Mouse (Mus musculus): ENCODE results near the gene Pdk2.

Pdk2 gene

DNA sequence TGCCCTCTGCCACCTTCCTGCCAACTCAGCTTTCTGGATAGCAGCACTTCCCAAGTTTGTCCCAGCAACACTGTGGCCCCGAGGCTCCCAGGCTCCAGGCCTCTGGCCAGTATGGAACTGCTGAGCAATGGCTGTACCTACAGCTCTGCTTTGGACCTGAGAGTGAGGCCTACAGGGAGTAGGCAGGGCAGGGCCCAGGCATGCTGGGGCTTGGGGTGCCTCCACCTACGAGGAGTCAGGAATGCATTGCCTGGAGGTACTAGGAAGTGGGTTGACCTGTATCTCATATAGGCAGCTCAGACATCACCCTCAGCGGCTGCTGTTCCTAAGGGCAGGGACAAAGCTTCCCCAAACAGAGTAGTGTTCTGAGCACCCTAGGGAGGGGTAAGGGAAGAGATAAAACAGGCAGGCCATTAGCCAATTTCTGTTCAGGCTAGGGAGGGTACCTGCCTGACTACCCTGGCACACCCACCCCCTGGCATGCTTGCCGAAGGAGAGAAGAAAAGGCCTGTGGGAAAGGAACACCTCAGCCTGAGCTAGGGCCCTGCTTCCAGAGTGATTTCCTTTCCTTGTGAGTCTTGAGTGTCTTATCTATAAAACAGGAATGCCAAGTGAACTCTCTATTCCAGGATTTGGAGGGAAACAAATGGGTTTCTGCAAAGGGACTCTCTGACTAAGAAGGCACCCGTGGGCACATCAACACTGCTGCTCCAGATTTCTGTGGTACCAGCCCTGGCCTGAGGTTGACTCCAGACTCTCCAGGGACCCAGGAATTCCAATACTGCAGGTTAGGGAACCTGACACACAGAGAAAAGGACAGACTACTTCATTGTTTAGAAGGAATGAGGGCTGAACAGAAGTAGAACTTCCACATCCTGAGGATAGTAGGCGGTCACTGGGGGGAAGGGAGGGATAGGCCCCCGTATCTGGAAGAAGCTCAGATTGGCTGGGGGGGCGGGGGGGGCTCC lies 29.3 kb upstream of the Pdk2 start:
- DNase-seq: no peak

DNA sequence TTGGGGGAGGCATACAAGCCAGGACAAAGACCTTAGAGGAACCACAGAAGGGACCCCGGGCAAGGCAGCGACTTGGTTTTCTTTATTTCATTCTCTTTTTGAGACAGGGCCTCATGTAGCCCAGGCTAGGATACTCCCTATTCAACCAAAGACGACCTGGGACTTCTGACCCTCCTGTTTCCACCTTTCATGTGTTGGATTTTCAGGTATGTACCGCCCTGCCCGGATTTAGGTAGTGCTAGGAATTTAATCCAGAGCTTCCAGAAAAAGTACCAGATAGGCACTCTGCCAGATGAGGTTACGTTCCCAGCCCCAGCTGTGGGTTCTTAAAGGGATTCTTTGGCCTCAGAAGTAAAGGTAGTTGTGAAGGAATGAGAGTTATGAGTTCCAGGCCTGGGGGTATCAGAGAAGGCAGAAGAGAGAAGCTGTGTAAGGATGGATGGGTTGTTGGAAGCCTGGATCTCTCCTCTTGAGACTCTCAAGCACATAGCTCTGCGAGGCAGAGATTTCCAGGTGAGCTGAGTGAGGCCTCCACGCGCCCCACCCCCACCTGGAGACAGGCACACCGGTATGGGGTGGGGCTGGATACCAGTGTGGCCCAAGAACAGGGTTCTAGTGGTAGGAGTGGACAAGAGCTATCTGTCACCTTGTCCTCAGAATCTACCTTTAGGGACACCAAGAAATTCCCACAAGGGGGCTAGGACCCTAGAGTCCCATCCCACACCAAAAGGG lies 28.2 kb upstream of the Pdk2 start:
- DNase-seq: no peak

DNA sequence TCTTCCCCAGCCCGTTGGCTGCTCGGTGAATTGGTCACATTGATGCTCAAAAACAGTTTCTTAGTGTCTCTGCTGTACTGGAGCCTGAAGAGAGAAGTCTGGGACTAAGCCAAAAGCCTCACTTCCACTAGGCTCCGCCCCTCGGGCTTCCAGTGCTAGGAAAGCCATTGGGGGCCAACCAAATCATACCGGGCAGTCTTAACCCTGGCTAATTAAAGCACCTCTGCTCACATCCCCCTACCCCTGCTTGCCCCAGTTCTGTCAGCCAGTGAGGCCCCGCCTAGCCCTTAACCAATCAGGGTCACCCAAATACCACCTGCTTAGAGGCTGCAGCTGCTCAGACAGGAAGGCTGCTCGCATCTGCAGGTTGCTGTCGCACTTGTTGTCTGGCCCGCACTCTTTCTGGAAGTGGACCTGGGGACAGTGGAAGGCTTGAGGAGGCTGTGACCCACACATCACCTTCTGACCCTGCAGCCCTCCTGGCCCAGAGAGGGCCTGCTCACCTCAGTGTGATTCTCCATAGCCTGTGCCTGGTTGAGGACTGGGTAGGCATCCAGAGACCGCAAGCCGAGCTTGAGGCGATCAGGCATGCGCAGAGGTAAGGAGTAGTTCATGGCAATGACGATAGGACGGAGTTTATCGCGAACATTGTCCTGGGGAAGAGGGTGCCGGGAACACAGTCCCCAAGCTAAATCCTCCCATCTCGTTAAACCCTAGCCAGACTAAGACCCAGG lies 15.8 kb upstream of the Pdk2 start:
- peak; percentile 16 to 62 for DNase-seq

DNA sequence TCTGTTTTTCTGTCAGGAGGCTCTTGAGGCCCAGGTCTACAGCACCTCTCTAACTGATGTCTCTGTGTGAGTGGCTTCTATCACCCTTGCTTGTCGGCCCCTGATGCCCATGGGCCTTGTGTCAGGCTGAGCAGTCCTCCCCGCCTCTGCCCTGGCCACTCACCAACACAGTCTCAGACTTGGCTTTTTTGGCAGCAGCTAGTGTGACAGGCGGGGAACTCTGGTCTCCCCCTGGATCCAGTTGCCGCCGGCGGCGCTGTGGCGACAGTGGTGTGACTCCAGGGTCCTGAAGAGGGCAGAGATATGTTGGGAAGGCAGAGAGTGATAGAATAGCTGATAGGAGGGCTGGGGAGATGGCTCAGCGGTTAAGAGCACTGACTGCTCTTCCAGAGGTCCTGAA lies 11.9 kb upstream of the Pdk2 start:
- DNase-seq: no peak

DNA sequence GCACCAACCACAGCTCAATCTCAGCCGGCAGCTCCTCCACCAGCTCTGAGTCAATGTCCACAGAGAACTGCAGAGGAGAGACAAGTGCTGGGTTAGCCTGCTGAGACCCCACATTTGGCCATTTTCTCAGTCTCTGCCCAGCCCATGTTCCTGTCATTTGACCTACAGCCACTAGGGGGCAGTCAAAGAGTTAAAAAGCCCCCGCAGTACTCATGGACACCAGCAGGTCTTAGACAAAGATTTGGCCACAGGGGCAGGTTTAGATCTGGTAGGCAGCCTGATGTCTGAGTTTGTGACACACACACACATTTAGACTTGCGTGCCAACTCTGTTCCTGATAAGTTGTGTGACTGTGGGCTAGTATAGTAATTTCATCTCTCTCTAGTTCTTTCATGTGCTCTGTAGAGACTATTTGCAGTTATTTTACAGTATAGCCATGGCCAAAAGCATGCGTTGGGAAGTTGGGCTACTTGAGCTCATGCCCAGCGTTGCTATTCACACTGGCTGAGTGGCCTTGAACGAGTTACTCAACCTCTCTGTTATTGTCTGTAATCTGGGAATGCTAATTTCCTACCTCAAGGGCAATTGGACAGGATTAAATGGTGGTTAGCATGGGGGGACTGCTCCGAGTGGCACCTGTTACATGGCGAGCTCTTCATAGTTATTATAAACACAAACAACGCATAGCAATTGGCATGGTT lies 6.0 kb upstream of the Pdk2 start:
- DNase-seq: peak; percentile 45 to 48

DNA sequence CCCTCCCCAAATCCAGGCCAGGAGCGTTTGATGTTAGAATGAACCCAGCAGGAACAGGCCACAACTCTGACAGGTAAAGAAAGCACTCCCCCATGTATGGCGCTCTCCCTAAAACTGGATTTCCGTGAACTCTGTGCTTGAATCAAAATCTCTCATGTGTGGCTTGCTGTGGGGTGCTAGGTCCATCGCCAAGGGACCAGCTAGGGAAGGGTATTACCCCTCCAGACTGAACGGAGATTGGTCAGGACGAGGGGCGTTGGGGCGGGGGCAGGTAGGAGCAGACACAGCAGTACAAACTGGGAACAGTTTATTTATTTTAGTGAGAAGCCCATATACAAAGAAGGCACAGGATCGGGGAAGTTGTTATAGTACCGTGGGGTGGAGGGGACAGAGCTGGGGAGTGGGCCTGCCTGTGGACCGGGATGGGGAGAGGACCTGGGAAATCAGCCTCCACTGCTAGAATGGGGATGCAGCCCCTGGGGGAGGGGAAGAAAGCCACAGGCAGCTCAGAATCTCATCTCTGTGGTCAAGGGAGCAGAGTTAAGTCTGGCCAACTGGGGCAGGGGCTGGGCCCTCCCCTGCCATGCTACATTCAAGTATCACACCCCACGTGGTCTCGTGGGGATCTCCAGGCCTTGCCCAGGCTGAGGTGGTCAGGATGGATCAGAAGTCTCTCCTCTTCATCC lies 3.2 kb upstream of the Pdk2 start:
- no peak for DNase-seq

DNA sequence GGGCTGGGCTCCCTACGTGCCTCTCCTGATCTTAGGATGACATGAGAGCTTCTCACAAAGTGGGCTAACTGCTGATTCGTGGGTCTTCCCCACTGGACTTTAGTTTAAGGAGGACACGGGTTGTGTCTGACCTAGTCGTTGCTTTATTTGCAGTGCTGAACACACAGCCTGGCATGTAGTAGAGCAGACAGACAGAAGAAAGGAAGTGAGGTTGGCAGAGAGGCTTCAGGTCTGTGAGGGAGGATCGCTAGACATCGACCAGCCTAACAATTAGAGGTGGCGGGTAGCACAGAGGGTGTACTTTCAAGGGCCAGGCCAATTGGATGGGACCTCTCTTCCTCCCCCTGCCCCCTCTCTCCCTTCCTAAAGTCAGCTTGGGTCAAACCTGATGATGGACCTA lies 2.5 kb upstream of the Pdk2 start:
- DNase-seq: no peak

DNA sequence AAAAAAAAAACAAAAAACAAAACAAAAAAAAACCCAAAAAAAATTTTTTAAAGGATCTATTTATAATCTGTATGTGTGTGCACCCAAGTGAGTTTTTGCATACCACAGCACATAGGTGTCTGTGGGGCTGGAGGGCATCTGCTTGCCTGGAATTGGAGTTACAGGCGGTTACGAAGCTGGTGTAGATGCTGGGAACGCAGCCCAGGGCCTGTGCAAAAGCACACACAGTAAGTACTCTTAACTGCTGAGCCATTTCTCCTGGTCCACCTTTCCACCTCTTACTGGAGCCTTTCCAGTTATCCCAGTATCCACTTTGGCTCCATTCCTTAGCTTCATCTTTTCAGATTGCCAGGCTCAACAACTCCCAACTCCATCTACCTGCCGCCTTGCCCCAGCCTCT lies 1.9 kb upstream of the Pdk2 start:
- DNase-seq: no peak

DNA sequence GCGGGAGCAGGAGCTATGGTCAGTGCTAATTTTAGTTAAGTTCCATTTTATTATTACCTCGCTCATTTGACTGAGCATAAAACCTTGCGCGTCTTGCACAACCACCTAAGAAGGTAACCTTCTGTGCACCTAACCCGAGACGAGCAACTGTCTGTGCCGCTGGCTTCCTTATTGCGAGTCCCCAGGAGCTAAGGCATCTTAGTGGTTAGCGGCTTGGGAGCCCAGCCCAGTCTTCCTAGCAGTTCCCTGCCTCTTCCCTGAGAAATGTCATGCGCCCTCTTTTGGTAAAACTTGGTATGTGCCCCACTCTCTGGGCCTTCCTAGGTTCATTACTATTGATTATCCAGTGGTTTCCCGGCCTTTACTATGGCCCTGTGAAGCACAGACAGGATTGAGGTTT lies 942 bp upstream of the Pdk2 start:
- peak; percentile 54 to 61 for DNase-seq

DNA sequence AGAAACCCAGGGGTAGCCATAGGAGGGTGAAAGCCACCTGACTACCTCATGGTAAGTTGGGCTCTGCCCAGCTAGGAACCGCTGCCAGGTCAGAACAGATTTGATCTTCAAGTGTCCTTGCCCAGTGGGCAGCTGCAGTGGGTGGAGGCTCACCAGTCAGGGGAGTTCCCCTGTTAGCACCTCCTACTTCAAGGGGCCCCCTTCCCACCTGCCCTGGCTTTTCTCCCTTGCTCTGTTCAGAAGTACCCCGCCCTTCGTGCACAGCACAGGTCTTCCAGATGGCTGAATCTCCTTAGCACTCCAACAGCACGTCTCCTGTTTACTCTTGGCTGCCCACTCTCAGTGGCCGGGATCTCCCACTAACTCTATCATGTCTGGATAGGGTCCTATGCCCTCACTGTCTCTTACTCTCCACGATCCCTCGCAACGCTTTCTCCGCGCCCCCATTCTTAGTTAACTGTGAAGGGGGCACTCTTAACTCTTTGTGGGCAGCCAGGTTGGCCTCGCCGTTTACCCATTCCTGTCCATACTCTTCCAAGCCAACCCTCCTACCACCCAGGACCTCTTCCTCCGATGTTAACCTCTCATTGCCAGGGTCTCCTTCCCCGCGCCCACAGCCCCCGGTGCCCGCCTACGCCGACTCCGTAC lies 539 bp downstream of the Pdk2 start:
- DNase-seq: peak; percentile 26 to 42

DNA sequence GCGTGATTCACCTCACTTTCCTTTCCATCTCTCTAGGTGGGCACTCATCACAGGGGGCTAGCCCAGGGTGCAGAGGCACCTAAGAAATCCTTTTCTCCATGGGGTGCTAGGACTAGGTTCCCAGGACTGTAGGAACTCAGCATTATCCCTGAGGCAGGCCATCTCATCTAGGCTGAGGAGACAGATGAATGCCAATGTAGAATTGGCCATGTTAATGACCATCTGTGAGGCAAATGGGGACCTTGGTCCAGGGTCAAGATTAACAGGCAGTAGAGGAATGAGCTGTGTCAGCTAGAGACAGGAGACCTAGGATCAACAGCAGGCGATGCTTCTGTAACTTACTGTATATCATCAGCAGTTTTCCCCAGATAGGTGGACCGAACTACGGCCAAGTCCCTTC lies 1.4 kb downstream of the Pdk2 start:
- no peak for DNase-seq

DNA sequence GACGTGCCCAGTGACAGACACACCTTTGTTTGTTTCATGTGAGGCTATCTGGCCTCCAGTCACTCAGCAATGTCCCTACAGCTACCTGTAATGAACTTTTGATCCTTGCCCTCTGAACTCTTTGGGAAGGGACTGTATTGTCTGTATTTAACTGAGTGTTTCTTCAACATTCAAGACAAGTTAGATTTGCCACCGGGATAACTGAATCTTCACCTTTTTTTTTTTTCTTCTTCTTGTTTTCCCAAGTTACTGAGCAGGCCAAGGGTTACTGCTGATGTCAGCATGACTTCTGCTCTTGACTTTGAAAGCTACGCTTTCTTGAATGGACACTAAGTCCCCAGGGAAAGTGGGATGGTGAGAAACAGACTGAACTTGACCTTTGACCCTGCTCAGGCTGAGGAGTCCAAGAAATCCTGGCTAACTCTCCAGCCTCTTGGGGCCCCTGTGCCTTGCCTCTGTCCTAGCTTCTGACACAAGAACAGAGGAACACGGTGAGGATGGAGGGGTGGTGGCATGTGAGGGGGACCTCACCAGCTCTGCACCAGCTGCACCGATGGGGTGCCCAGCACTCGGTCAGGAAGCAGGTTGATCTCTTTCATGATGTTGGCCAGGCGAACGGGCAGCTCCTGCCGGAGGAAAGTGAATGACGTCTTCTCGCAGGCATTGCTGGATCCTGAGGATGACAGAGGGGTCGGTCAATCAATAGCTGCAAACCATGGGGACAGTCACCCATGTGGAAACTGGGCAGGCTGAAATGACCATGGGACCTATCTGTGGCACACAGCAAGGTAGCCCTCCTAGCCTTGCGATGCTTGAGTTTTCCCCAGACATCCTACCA lies 2.1 kb downstream of the Pdk2 start:
- DNase-seq: no peak

DNA sequence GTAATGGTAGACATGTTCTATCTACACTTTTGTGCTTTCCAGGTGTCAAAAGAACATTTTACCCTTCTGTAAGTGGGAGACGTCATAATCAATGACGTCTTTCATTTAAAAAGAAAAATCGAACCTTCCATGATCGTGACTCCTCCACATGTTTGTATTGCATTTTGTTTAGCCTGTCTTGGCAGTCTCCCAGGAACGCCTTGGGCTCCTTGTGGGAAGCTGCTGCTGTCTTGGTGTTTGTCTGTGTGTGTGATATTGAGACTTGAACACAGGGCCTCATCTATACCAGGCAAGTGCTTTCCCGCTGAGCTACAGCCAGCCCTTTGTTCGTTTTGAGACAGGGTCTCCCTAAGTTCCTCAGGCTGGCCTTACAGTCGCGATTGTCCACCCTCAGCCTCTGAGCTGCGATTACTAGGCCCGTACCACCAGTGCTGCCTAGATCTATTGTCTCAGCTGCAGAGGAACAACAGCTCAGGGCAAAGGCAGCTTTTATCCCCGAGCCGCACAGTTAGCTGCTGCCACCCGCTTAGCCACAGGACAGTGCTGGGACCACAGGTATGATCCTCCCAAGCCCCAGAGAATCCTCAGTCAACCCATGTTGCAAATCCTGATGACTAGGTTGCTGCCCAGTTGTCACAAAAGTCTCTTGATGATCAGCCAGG lies 2.9 kb downstream of the Pdk2 start:
- no peak for DNase-seq

DNA sequence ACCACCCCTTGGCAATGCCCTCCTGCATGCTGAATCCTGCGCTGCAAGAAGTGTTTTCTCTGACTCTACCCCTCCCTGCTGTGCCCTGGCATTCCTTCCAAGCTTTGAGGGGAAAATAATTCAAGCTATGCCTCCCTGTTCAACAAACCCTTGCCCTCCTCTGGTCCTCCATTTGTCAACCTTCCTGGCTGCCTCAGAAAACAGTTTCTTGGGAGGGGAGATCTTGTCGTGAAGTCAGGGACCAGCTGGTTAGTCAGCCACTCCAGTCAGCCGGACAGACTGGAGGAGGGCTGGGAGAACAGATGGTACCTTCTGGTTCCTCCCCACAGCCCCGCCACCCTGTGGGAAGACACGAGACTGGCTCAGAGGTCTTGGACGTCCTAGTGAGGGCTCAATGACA lies 3.8 kb downstream of the Pdk2 start:
- DNase-seq: no peak

DNA sequence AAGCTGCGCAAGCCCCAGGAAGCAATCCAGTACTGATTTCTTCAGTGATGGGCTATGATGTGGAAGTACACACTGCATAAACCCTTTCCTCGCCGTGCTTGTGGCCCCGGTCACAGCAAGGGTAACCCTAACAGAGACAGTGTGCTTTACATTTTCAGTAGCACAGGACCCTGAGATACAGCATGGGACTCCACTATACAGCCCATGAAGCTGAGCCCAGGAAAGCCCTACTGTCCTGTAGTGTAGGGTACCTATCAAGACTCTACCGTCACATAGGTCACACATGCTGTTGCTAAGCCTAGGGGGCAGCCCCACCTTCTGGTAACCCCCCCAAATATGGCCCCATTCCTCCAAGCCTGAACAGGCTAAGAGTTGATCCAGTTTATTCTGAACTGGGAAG lies 4.6 kb downstream of the Pdk2 start:
- no peak for DNase-seq

DNA sequence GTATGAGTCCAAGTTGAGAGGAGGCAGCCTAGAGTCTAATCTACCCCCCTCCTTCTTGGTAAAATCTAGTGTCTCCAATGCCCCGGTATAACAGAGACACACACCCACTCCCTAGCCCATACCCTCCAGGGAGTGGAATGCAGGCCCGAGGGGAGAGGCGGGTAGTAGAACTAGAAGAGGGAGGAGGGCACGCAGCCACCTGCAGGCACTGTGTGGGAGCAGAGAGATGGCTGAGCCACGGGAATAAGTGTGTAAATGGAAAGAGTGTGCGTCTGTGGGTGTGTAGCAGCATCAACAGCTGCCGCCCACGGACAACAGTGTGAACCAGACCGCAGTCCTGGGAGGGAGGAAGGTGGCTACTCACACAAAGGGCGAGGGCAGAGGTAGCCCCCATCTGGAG lies 6.3 kb downstream of the Pdk2 start:
- DNase-seq: no peak

DNA sequence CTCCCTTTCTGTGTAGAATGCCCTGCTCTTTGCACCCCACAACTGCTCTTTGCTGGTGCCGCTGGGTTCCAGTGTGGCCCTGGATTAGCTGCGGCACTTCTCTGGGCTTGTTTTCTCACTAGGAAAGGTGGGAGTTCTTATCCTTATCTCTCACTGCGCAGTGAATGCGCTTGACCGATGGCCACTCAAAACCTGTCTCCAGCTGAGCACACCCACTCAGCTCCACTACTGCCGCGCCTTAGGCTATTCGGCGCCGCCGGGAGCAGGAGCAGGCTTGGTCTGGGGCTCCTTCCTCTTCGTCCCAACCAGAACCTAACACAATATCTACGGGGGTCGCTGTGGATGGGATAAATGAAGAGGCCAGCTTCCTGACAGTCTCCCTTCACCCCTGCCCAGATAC lies 7.5 kb downstream of the Pdk2 start:
- no peak for DNase-seq

DNA sequence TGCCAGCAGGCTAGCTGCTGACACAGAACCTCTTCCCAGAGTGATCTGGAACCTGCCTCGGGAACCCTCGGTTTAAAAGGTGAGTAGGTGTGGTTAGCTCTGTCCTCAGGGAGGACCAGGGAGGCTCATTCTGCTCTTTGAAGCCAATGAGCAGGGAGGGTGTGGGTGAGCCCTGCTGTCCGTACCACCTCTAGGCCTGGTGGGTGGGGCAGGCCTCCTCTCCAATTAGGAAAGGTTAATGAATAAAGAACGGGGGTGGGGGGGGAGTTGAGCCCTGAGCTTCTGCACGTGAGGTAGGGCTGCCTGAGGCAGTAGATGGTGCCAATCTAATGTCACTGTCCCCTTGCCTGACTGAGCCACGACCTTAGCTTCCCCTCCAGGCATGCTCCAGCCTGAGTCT lies 8.2 kb downstream of the Pdk2 start:
- no peak for DNase-seq

DNA sequence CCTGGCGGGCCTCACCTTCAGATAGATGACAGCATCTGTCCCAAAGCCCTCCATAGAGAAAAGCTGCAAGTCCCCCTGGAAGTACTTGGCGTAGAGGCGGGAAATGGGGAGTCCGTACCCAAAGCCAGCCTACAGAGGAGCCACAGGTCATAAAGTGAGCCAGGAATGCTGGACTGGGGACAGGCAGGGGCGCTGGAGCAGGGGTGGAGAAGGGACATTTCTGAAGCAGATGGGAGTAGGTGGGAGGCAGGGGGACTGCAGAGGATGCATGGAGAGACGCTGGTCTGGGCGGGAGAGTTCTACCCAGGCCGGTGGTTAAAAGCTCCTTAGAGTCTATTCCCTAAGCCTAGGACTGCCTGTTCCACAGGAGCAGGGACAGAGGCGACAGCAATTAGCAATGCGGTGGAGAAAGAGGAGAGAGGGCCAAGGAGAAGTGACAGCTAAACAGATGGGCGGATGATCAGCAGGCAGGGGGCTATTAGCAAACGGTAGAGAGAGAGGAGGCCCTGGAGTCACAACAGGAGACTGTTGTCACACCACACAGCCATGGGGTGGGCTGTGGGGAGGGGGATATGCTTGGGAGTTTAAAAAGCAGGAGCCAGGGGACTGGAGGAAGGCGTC lies 13.2 kb downstream of the Pdk2 start:
- no peak for DNase-seq

DNA sequence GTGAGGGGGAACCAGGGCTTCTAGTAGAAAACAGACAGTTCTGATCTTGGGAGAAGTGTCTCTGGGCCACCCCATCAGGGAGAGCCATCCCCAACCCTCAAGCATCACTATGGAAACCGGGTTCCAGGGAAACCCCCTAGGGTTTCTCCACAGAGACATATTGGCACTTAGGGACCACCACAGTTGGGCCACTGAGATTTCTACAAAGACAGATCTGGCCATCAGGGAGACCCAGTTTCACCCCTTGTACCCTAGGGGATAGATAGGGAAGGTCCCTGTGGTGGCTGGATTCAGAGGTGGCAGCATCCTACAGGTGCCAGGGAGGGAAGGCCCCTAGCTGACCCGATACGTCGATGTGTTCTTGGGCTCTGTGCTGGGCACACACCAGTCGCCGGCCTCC lies 14.3 kb downstream of the Pdk2 start:
- no peak for DNase-seq

Measured in thymus, postnatal 36 days (tissue).